Mouse (Mus musculus) bone marrow, adult 2 months (tissue): ENCODE data around the gene Ccdc113.

Experiments used
- CTCF ChIP-seq: fragments of 200-500 bp; IDR thresholded peaks from 2 replicates; pipeline ENCODE4 v1.5.1; 2011; ENCODE audit warnings: low read length, control low read depth; ENCODE audit not compliant: control insufficient read depth, insufficient read depth
- POLR2A ChIP-seq: fragments of 200-500 bp; IDR thresholded peaks from 2 replicates; pipeline ENCODE4 v1.6.1; 2011; ENCODE audit warnings: low read depth, mild to moderate bottlenecking, control low read depth, low read length, borderline replicate concordance; ENCODE audit not compliant: control insufficient read depth

DNA sequence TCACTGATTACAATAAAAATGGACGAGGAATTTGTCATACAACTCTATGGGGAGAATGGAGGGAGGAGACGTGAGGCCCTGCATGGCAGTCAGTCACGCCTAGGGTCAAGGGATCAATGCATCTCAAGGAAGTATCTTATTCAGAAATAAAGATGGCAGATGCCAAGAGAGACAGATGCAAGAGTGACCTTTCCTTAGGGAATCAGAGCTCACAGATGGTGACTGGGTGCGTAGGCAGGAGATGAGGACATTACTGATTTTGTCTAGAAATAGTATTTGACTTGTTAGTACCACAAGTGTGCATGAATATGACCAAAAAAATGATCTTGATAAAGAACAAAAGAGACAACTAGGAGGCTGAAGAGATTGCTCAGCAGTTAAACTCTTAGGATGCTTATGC, 21.6 kb upstream of the Ccdc113 start:
- TF ChIP-seq CTCF (no peak), POLR2A (no peak)
